Mouse (Mus musculus) neural tube, embryonic 13.5 days (tissue): Measurements from ENCODE around the gene Gpatch2. TPM values are rescaled to one million over a fixed set of nuclear protein-coding genes. Genes with fewer than 3 reads are reported as not detected.

Source experiments
- ATAC-seq: fragments of 200-750 bp; cut with Nextera tagmentation; 2 replicates; pipeline ENCODE4 v1.8.0; 2017; ENCODE audit warnings: low read depth, mild to moderate bottlenecking, moderate TSS enrichment, moderate library complexity
- H3K27ac ChIP-seq: fragments of 300-500 bp; sonication (generic); replicated peaks from 2 replicates; pipeline ENCODE4 v1.5.1; 2015; ENCODE audit warnings: moderate library complexity, mild to moderate bottlenecking, inconsistent platforms
- H3K27me3 ChIP-seq: fragments of 300-500 bp; sonication (generic); 2 replicates; pipeline ENCODE4 v1.6.1; 2015; ENCODE audit warnings: mild to moderate bottlenecking, inconsistent platforms
- H3K36me3 ChIP-seq: fragments of 300-500 bp; sonication (generic); 2 replicates; pipeline ENCODE4 v1.6.1; 2015; ENCODE audit warnings: mild to moderate bottlenecking, inconsistent platforms
- H3K4me1 ChIP-seq: fragments of 300-500 bp; sonication (generic); replicated peaks from 2 replicates; pipeline ENCODE4 v1.6.1; 2015; ENCODE audit warnings: inconsistent platforms
- H3K4me2 ChIP-seq: fragments of 300-500 bp; sonication (generic); 2 replicates; pipeline ENCODE4 v1.6.1; 2015; ENCODE audit warnings: inconsistent platforms, mild to moderate bottlenecking, moderate library complexity
- H3K4me3 ChIP-seq: fragments of 300-500 bp; sonication (generic); 2 replicates; pipeline ENCODE4 v1.5.1; 2015; ENCODE audit warnings: mild to moderate bottlenecking, inconsistent platforms
- H3K9ac ChIP-seq: fragments of 300-500 bp; sonication (generic); 2 replicates; pipeline ENCODE4 v1.6.1; 2015; ENCODE audit warnings: moderate library complexity, mild to moderate bottlenecking, inconsistent platforms
- H3K9me3 ChIP-seq: fragments of 300-500 bp; sonication (generic); 2 replicates; pipeline ENCODE4 v1.6.1; 2016; ENCODE audit warnings: inconsistent platforms
- WGBS: fragments of 180-500 bp; shearing (Covaris S2); methylation state at CpG from one replicate; pipeline ENCODE4 v1.1.7; 2015; 5-methylcytosine and 5-hydroxymethylcytosine counted together
- polyA plus RNA-seq: library from polyadenylated mRNA; unstranded; fragments of >200 nt; fragmentation: Nextera tagmentation; extraction: Ambion mirVana; gene quantifications from 2 replicates; pipeline ENCODE4 v1.2.1, GENCODE M21; 2015

Gene Gpatch2
- polyA plus RNA-seq, 1 experiment from 2014 or later, result 15.7 TPM

- Histone ChIP-seq H3K9ac (no peak overlapping the region), H3K27me3 (no peaks in the 10 kb centered on the region), H3K27ac (peak overlapping the region; percentile 64), H3K4me3 (no peak overlapping the region), H3K9me3 (no peaks in the 10 kb centered on the region), H3K4me2 (no peak overlapping the region), H3K36me3 (no peaks in the 10 kb centered on the region), H3K4me1 (peaks cover 11% of the 10 kb centered on the region; the same call in 1 of the 2 replicates)
- WGBS, result 34% methylated on average over 15 of the region's 15 CpGs
- ATAC-seq, result no peak
These were observed 140.9 kb downstream of the Gpatch2 start for GRCm38 (mm10) chr1:187356169-187356568.

GRCm38 (mm10) chr1:187356904-187357303, 141.6 kb downstream of the Gpatch2 start:
- no peak for ATAC-seq
- Histone ChIP-seq H3K27me3 (no peaks in the 10 kb centered on the region), H3K4me1 (peaks cover 16% of the 10 kb centered on the region; the same call in 1 of the 2 replicates), H3K36me3 (no peaks in the 10 kb centered on the region), H3K27ac (no peak overlapping the region), H3K9me3 (no peaks in the 10 kb centered on the region), H3K4me2 (no peak overlapping the region), H3K4me3 (no peak overlapping the region), H3K9ac (no peak overlapping the region)
- 87% methylated on average over 8 of the region's 8 CpGs for WGBS

GRCm38 (mm10) chr1:187360240-187360639, 144.9 kb downstream of the Gpatch2 start:
- no peak for ATAC-seq
- Histone ChIP-seq H3K27ac (no peak overlapping the region), H3K36me3 (no peaks in the 10 kb centered on the region), H3K9me3 (no peaks in the 10 kb centered on the region), H3K4me3 (no peak overlapping the region), H3K27me3 (no peaks in the 10 kb centered on the region), H3K4me2 (no peak overlapping the region), H3K4me1 (peaks cover 16% of the 10 kb centered on the region; the same call in 1 of the 2 replicates), H3K9ac (no peak overlapping the region)
- WGBS, result 40% methylated on average over 3 of the region's 3 CpGs

- H3K27ac ChIP-seq, result no peak overlapping the region
- H3K9ac ChIP-seq, result no peak overlapping the region
- no peaks in the 10 kb centered on the region for H3K9me3 ChIP-seq
- H3K36me3 ChIP-seq, result no peaks in the 10 kb centered on the region
- no peak overlapping the region for H3K4me2 ChIP-seq
- no peak for ATAC-seq
- 0 out of 2 replicates have a peak, but pooled peaks cover 8% of the 10 kb centered on the region for H3K4me1 ChIP-seq
- WGBS, result 95% methylated on average over 5 of the region's 5 CpGs
- no peaks in the 10 kb centered on the region for H3K27me3 ChIP-seq
- no peak overlapping the region for H3K4me3 ChIP-seq
These were observed 147.2 kb downstream of the Gpatch2 start for GRCm38 (mm10) chr1:187362536-187362935.

GRCm38 (mm10) chr1:187365424-187365823, 150.1 kb downstream of the Gpatch2 start:
- H3K27ac ChIP-seq, result no peak overlapping the region
- no peak overlapping the region for H3K4me2 ChIP-seq
- no peak overlapping the region for H3K9ac ChIP-seq
- no peaks in the 10 kb centered on the region for H3K36me3 ChIP-seq
- no peaks in the 10 kb centered on the region for H3K27me3 ChIP-seq
- H3K4me3 ChIP-seq, result no peak overlapping the region
- ATAC-seq, result no peak
- no peaks in the 10 kb centered on the region for H3K9me3 ChIP-seq
- WGBS, result 90% methylated on average over 3 of the region's 3 CpGs
- H3K4me1 ChIP-seq, result 0 out of 2 replicates have a peak, but pooled peaks cover 8% of the 10 kb centered on the region

- no peak overlapping the region for H3K4me3 ChIP-seq
- H3K9ac ChIP-seq, result no peak overlapping the region
- no peak overlapping the region for H3K27ac ChIP-seq
- H3K36me3 ChIP-seq, result no peaks in the 10 kb centered on the region
- 55% methylated on average over 2 of the region's 2 CpGs for WGBS
- H3K9me3 ChIP-seq, result no peaks in the 10 kb centered on the region
- no peak overlapping the region for H3K4me2 ChIP-seq
- no peaks in the 10 kb centered on the region for H3K27me3 ChIP-seq
- ATAC-seq, result no peak
- H3K4me1 ChIP-seq, result no peaks in the 10 kb centered on the region
These were observed 151.5 kb downstream of the Gpatch2 start for GRCm38 (mm10) chr1:187366806-187367205.

- Histone ChIP-seq H3K4me1 (no peaks in the 10 kb centered on the region), H3K36me3 (no peaks in the 10 kb centered on the region), H3K9me3 (no peaks in the 10 kb centered on the region), H3K4me3 (no peak overlapping the region), H3K27ac (no peak overlapping the region), H3K4me2 (no peak overlapping the region), H3K27me3 (no peaks in the 10 kb centered on the region), H3K9ac (no peak overlapping the region)
- 82% methylated on average over 2 of the region's 2 CpGs for WGBS
- no peak for ATAC-seq
These were observed 153.7 kb downstream of the Gpatch2 start for GRCm38 (mm10) chr1:187369049-187369448.

GRCm38 (mm10) chr1:187373506-187373905, 158.2 kb downstream of the Gpatch2 start:
- H3K4me1 ChIP-seq, result peaks cover 16% of the 10 kb centered on the region
- no peaks in the 10 kb centered on the region for H3K36me3 ChIP-seq
- no peak overlapping the region for H3K27ac ChIP-seq
- no peak for ATAC-seq
- H3K4me2 ChIP-seq, result no peak overlapping the region
- WGBS, result 61% methylated on average over 6 of the region's 6 CpGs
- H3K27me3 ChIP-seq, result no peaks in the 10 kb centered on the region
- H3K9ac ChIP-seq, result no peak overlapping the region
- no peak overlapping the region for H3K4me3 ChIP-seq
- H3K9me3 ChIP-seq, result no peaks in the 10 kb centered on the region

- H3K4me1 ChIP-seq, result peaks cover 21% of the 10 kb centered on the region
- H3K4me2 ChIP-seq, result no peak overlapping the region
- no peaks in the 10 kb centered on the region for H3K36me3 ChIP-seq
- no peaks in the 10 kb centered on the region for H3K27me3 ChIP-seq
- no peak overlapping the region for H3K9ac ChIP-seq
- no peak overlapping the region for H3K27ac ChIP-seq
- WGBS, result 93% methylated on average over 4 of the region's 4 CpGs
- no peak overlapping the region for H3K4me3 ChIP-seq
- ATAC-seq, result no peak
- no peaks in the 10 kb centered on the region for H3K9me3 ChIP-seq
These were observed 159.1 kb downstream of the Gpatch2 start for GRCm38 (mm10) chr1:187374418-187374817.

- H3K4me2 ChIP-seq, result no peak overlapping the region
- H3K27me3 ChIP-seq, result no peaks in the 10 kb centered on the region
- H3K27ac ChIP-seq, result 0 out of 2 replicates have a peak overlapping the region, but pooled peaks have one; percentile 77
- ATAC-seq, result no peak
- no peak overlapping the region for H3K9ac ChIP-seq
- H3K9me3 ChIP-seq, result no peaks in the 10 kb centered on the region
- H3K4me1 ChIP-seq, result peaks cover 21% of the 10 kb centered on the region
- no peak overlapping the region for H3K4me3 ChIP-seq
- no peaks in the 10 kb centered on the region for H3K36me3 ChIP-seq
- 77% methylated on average over 11 of the region's 11 CpGs for WGBS
These were observed 161.8 kb downstream of the Gpatch2 start for GRCm38 (mm10) chr1:187376946-187377671.

GRCm38 (mm10) chr1:187377865-187378524, 162.7 kb downstream of the Gpatch2 start:
- H3K9ac ChIP-seq, result no peak overlapping the region
- 31% methylated on average over 14 of the region's 14 CpGs for WGBS
- H3K27me3 ChIP-seq, result no peaks in the 10 kb centered on the region
- H3K4me3 ChIP-seq, result no peak overlapping the region
- ATAC-seq, result peak; percentile 88
- H3K4me1 ChIP-seq, result peaks cover 21% of the 10 kb centered on the region
- H3K4me2 ChIP-seq, result peak overlapping the region; percentile 31
- no peaks in the 10 kb centered on the region for H3K9me3 ChIP-seq
- no peaks in the 10 kb centered on the region for H3K36me3 ChIP-seq
- H3K27ac ChIP-seq, result peak overlapping the region; percentile 77

GRCm38 (mm10) chr1:187389476-187389875, 174.2 kb downstream of the Gpatch2 start:
- 82% methylated on average over 4 of the region's 4 CpGs for WGBS
- H3K9ac ChIP-seq, result no peak overlapping the region
- H3K4me1 ChIP-seq, result 0 out of 2 replicates have a peak, but pooled peaks cover 5% of the 10 kb centered on the region
- H3K9me3 ChIP-seq, result no peaks in the 10 kb centered on the region
- ATAC-seq, result no peak
- H3K4me2 ChIP-seq, result no peak overlapping the region
- H3K4me3 ChIP-seq, result no peak overlapping the region
- H3K36me3 ChIP-seq, result no peaks in the 10 kb centered on the region
- no peak overlapping the region for H3K27ac ChIP-seq
- no peaks in the 10 kb centered on the region for H3K27me3 ChIP-seq
